Mouse (Mus musculus): ENCODE data around the gene 1700061G19Rik.

GRCm38 (mm10) chr17:56929101-56929500 is 53.8 kb downstream of the 1700061G19Rik start:
- no peak for TF ChIP-seq CTCF (IDR thresholded peaks at IDR 0.05; ENCODE audit: extremely low read depth, insufficient read depth, insufficient read length, insufficient replicate concordance)
- no peak for TF ChIP-seq POLR2A (IDR thresholded peaks at IDR 0.05; ENCODE audit: low read depth, low read length)

Data from spleen, adult 2 months (tissue).